Mouse (Mus musculus): ENCODE results near the gene Gm49383. TPM values are rescaled to one million over a fixed set of nuclear protein-coding genes. Genes with fewer than 3 reads are reported as not detected.

Gene Gm49383
- 42.2 and 43.4 TPM in 2 replicates for polyA plus RNA-seq (2014; fragmentation: Nextera tagmentation; extraction: Ambion mirVana)

- ATAC-seq (replicated peaks; ENCODE audit: low FRiP score) (peak; percentile 83), DNase-seq (ENCODE audit: low spot score) (peak; percentile 87)
- Histone ChIP-seq H3K4me1 (replicated peaks; ENCODE audit: control insufficient read depth, insufficient read depth, low read length) (no peaks in the 10 kb centered on the region), H3K27ac (ENCODE audit: low read depth, low read length) (peak within 1 kb of the TSS; percentile 85), H3K9ac (ENCODE audit: low read length) (peak within 1 kb of the TSS; percentile 85), H3K27me3 (ENCODE audit: control insufficient read depth, insufficient read depth, low read length) (no peaks in the 10 kb centered on the region), H3K4me3 (ENCODE audit: low read depth, low read length) (peak within 1 kb of the TSS; percentile 93), H3K4me2 (ENCODE audit: low read depth, low read length, severe bottlenecking) (peak within 1 kb of the TSS; percentile 93), H3K36me3 (ENCODE audit: control insufficient read depth, insufficient read depth, low read length) (peaks cover 5% of the 10 kb centered on the region; the same call in 1 of the 2 replicates), H3K9me3 (ENCODE audit: control insufficient read depth, low read length) (no peaks in the 10 kb centered on the region)
- under 1% methylated on average over 75 of the region's 75 CpGs for WGBS
Measured at GRCm38 (mm10) chr12:69196444-69197377, at the start of gene Gm49383. TSS of gene Gm49383 (minus strand) at chr12:69197104.

DNA sequence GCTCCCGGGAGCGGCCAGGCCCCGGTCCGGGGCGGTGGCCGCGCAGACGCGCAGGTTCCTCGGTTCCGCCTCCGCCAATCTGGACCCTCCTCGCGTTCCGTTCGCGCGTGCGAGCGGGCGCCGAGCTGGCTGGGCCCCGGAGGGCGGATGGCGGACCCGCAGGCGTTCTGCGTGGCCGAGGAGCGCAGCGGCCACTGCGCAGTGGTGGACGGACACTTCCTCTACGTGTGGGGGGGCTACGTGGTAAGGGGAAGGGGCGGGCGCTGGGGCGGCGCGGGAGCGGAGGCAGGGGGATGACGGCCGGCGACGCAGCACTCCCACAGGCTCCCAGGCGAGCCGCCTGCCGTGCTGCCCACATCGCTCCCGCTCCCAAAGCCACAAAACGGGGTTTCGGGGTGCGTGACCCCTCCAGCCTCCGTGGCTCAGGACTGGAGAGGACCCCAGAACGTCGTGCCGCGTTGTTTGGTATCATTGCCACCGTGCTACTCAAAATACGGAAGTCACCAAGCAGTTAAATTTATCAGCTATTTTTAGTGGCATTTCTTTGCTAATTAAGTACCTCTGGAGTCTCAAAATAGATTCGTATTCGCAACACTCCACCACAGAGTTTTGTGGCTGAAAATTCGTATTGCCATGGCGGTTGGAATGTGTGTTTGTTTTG is 45.0 kb upstream of the Gm49383 start:
- WGBS: under 1% methylated on average over 49 of the region's 64 CpGs
- peak; percentile 94 for ATAC-seq (replicated peaks; ENCODE audit: low FRiP score)
- Histone ChIP-seq H3K36me3 (ENCODE audit: control insufficient read depth, insufficient read depth, low read length) (no peaks in the 10 kb centered on the region), H3K4me1 (replicated peaks; ENCODE audit: control insufficient read depth, insufficient read depth, low read length) (0 out of 2 replicates have a peak, but pooled peaks cover 2% of the 10 kb centered on the region), H3K4me3 (ENCODE audit: low read depth, low read length) (peak overlapping the region; percentile 71), H3K4me2 (ENCODE audit: low read depth, low read length, severe bottlenecking) (peak overlapping the region; percentile 79), H3K27me3 (ENCODE audit: control insufficient read depth, insufficient read depth, low read length) (no peaks in the 10 kb centered on the region), H3K9ac (ENCODE audit: low read length) (peak overlapping the region; percentile 94), H3K9me3 (ENCODE audit: control insufficient read depth, low read length) (no peaks in the 10 kb centered on the region), H3K27ac (ENCODE audit: low read depth, low read length) (no peak overlapping the region)
- peak; percentile 87 for DNase-seq (ENCODE audit: low spot score)

- Histone ChIP-seq H3K27ac (ENCODE audit: low read depth, low read length) (no peak overlapping the region), H3K36me3 (ENCODE audit: control insufficient read depth, insufficient read depth, low read length) (no peaks in the 10 kb centered on the region), H3K4me2 (ENCODE audit: low read depth, low read length, severe bottlenecking) (peak overlapping the region; percentile 79), H3K27me3 (ENCODE audit: control insufficient read depth, insufficient read depth, low read length) (no peaks in the 10 kb centered on the region), H3K4me1 (replicated peaks; ENCODE audit: control insufficient read depth, insufficient read depth, low read length) (0 out of 2 replicates have a peak, but pooled peaks cover 2% of the 10 kb centered on the region), H3K9me3 (ENCODE audit: control insufficient read depth, low read length) (no peaks in the 10 kb centered on the region), H3K4me3 (ENCODE audit: low read depth, low read length) (peak overlapping the region; percentile 71), H3K9ac (ENCODE audit: low read length) (peak overlapping the region; percentile 94)
- DNase-seq (ENCODE audit: low spot score): no peak
- 0% methylated on average over 3 of the region's 3 CpGs for WGBS
- no peak for ATAC-seq (replicated peaks; ENCODE audit: low FRiP score)
Measured at GRCm38 (mm10) chr12:69241405-69241770, 44.5 kb upstream of the Gm49383 start.

- H3K4me2 ChIP-seq (ENCODE audit: low read depth, low read length, severe bottlenecking): peak within 1 kb of the TSS; percentile 79
- ATAC-seq (replicated peaks; ENCODE audit: low FRiP score): no peak
- no peaks in the 10 kb centered on the region for H3K27me3 ChIP-seq (ENCODE audit: control insufficient read depth, insufficient read depth, low read length)
- WGBS: 73% methylated on average over 6 of the region's 6 CpGs
- H3K27ac ChIP-seq (ENCODE audit: low read depth, low read length): no peak within 1 kb of the TSS
- no peaks in the 10 kb centered on the region for H3K36me3 ChIP-seq (ENCODE audit: control insufficient read depth, insufficient read depth, low read length)
- no peak for DNase-seq (ENCODE audit: low spot score)
- peak within 1 kb of the TSS; percentile 71 for H3K4me3 ChIP-seq (ENCODE audit: low read depth, low read length)
- 0 out of 2 replicates have a peak, but pooled peaks cover 2% of the 10 kb centered on the region for H3K4me1 ChIP-seq (replicated peaks; ENCODE audit: control insufficient read depth, insufficient read depth, low read length)
- H3K9ac ChIP-seq (ENCODE audit: low read length): peak within 1 kb of the TSS; percentile 94
- no peaks in the 10 kb centered on the region for H3K9me3 ChIP-seq (ENCODE audit: control insufficient read depth, low read length)
Measured at GRCm38 (mm10) chr12:69240876-69241275, 44.0 kb upstream of the Gm49383 start, which contains the start of gene Klhdc1. TSS of gene Klhdc1 (plus strand) at chr12:69241176.

DNA sequence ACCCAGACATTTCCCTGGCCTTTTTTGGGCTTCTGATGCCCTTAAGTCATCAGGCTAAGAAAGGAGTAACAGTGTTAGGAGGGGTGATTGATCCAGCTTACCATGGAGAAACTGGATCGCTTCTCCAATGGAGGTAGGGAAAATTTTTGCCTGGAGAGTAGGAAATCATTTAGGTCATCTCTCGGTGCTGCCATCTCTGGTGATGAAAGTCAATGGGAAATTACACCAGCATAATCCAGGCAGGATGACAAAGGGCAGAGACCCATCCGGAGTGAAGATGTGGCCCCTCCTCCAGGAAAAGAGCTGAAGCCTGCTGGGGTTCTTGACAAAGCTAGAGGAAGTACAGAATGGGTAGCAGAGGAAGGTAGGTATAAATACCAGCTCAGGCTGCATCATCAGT is 41.4 kb upstream of the Gm49383 start:
- no peak overlapping the region for H3K4me3 ChIP-seq (ENCODE audit: low read depth, low read length)
- 0 out of 2 replicates have a peak, but pooled peaks cover 2% of the 10 kb centered on the region for H3K4me1 ChIP-seq (replicated peaks; ENCODE audit: control insufficient read depth, insufficient read depth, low read length)
- H3K27me3 ChIP-seq (ENCODE audit: control insufficient read depth, insufficient read depth, low read length): no peaks in the 10 kb centered on the region
- WGBS: 62% methylated on average over 3 of the region's 3 CpGs
- H3K27ac ChIP-seq (ENCODE audit: low read depth, low read length): no peak overlapping the region
- ATAC-seq (replicated peaks; ENCODE audit: low FRiP score) (no peak), DNase-seq (ENCODE audit: low spot score) (no peak)
- H3K36me3 ChIP-seq (ENCODE audit: control insufficient read depth, insufficient read depth, low read length): no peaks in the 10 kb centered on the region
- no peak overlapping the region for H3K9ac ChIP-seq (ENCODE audit: low read length)
- H3K9me3 ChIP-seq (ENCODE audit: control insufficient read depth, low read length): no peaks in the 10 kb centered on the region
- no peak overlapping the region for H3K4me2 ChIP-seq (ENCODE audit: low read depth, low read length, severe bottlenecking)

DNA sequence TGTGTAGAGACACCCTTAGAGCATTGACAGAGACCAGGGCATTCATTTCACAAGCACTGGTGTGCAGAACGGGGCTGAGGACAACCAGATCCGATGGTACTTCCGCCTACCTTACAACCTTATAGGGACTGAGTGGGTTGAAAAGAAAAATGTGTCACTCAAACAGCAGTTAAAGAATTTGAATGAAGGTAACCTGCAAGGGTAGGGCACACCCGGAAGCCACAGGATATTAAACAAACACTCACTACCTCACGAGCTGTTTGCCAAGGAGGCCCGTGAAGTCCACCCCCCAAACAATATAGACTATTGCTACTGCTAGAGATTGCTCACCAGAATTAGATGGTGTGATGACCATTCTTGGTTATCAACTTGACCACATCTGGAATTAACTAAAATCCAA is 38.9 kb upstream of the Gm49383 start:
- H3K9me3 ChIP-seq (ENCODE audit: control insufficient read depth, low read length): no peaks in the 10 kb centered on the region
- H3K4me2 ChIP-seq (ENCODE audit: low read depth, low read length, severe bottlenecking): no peak overlapping the region
- H3K9ac ChIP-seq (ENCODE audit: low read length): no peak overlapping the region
- WGBS: 90% methylated on average over 6 of the region's 6 CpGs
- DNase-seq (ENCODE audit: low spot score): no peak
- no peaks in the 10 kb centered on the region for H3K27me3 ChIP-seq (ENCODE audit: control insufficient read depth, insufficient read depth, low read length)
- 0 out of 2 replicates have a peak, but pooled peaks cover 2% of the 10 kb centered on the region for H3K4me1 ChIP-seq (replicated peaks; ENCODE audit: control insufficient read depth, insufficient read depth, low read length)
- no peak overlapping the region for H3K4me3 ChIP-seq (ENCODE audit: low read depth, low read length)
- H3K27ac ChIP-seq (ENCODE audit: low read depth, low read length): no peak overlapping the region
- no peaks in the 10 kb centered on the region for H3K36me3 ChIP-seq (ENCODE audit: control insufficient read depth, insufficient read depth, low read length)
- no peak for ATAC-seq (replicated peaks; ENCODE audit: low FRiP score)

GRCm38 (mm10) chr12:69229251-69229650 is 32.3 kb upstream of the Gm49383 start:
- Histone ChIP-seq H3K9ac (ENCODE audit: low read length) (no peak overlapping the region), H3K4me3 (ENCODE audit: low read depth, low read length) (no peak overlapping the region), H3K27me3 (ENCODE audit: control insufficient read depth, insufficient read depth, low read length) (no peaks in the 10 kb centered on the region), H3K27ac (ENCODE audit: low read depth, low read length) (no peak overlapping the region), H3K9me3 (ENCODE audit: control insufficient read depth, low read length) (no peaks in the 10 kb centered on the region), H3K4me1 (replicated peaks; ENCODE audit: control insufficient read depth, insufficient read depth, low read length) (no peaks in the 10 kb centered on the region; the same call in 1 of the 2 replicates), H3K4me2 (ENCODE audit: low read depth, low read length, severe bottlenecking) (no peak overlapping the region), H3K36me3 (ENCODE audit: control insufficient read depth, insufficient read depth, low read length) (no peaks in the 10 kb centered on the region)
- ATAC-seq (replicated peaks; ENCODE audit: low FRiP score) (no peak), DNase-seq (ENCODE audit: low spot score) (no peak)
- WGBS: 67% methylated on average over 2 of the region's 2 CpGs

DNA sequence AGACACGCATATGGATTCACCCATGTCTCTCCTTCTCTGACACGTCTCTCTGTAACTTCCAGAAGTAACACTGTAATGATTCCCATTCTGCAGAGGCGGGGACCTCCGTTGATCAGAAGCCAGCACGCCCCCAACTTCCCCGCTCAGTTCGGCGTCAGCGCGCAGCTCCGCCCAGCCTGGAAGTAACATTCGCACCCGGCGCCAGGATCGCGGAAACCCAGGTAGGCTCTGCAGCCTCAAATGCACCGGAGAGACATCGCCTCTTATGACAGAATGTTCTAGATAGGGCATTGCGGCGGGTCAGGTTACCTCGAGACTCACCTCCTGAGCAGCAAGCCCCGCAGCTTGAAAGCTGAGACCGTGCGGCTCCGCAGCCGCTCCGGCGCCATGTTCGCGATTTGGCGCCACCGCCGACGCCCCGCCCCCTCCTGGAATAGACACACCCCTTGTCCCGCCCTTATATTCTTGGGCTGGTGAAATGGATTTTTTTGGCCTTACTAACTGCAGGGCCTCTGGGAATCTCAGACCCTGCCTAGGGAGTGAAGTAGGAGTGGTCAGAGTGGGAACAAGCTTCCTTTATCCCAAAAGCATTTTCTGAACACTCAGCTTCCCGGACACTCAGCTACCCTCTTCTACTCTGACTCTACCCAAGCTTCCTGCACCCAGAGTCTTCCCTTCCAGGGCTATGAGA is 31.0 kb upstream of the Gm49383 start, which contains the start of gene Pole2:
Gene Pole2, minus strand, starts transcription at position 420 of the 691 bp plus-strand sequence.
- Histone ChIP-seq H3K36me3 (ENCODE audit: control insufficient read depth, insufficient read depth, low read length) (no peaks in the 10 kb centered on the region; the same call in 1 of the 2 replicates), H3K9me3 (ENCODE audit: control insufficient read depth, low read length) (no peaks in the 10 kb centered on the region), H3K4me3 (ENCODE audit: low read depth, low read length) (peak within 1 kb of the TSS; percentile 63), H3K27me3 (ENCODE audit: control insufficient read depth, insufficient read depth, low read length) (no peaks in the 10 kb centered on the region), H3K27ac (ENCODE audit: low read depth, low read length) (no peak within 1 kb of the TSS; the same call in 1 of the 2 replicates), H3K4me1 (replicated peaks; ENCODE audit: control insufficient read depth, insufficient read depth, low read length) (no peaks in the 10 kb centered on the region; the same call in 1 of the 2 replicates), H3K4me2 (ENCODE audit: low read depth, low read length, severe bottlenecking) (peak within 1 kb of the TSS; percentile 51), H3K9ac (ENCODE audit: low read length) (peak within 1 kb of the TSS; percentile 72)
- WGBS: under 1% methylated on average over 37 of the region's 37 CpGs
- peak; percentile 93 for DNase-seq (ENCODE audit: low spot score)
- peak; percentile 96 for ATAC-seq (replicated peaks; ENCODE audit: low FRiP score)
